Comparison of ENCODE assay signal across 19 mouse cellular contexts in the genomic region with DNA sequence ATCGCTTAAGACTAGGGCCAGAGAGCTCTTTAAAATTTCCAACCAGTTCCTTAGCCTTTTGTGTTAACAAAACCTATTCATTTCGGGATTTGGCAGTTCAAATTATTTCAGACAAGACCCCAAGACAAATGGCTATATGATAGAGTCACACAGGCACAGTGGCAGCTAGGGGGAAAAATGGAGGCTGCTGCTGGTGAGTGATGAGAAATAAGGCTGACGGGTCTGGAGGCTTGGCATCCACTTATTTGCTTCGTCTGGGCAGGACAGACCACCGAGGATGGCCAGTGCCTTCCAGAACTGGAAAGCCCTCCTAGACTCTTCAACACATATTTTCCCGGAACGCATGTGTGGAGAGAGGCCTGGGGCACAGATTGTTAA.
DNase-seq lines count a peak whose midpoint lies in the region; ATAC-seq and TF ChIP-seq lines count a peak whose summit lies in the region.
"Had no signal": no experiment of that assay in that cellular context is flagged by ENCODE, and none has a peak within 500 bp of the region (broad histone marks: within the 10 kb centered on the region; RNA-seq: fewer than 3 reads in every experiment).

No protein-coding gene starts in this region.

- peak; percentile 36; the same call in 1 of the 2 replicates for ATAC-seq in forebrain, postnatal 0 days
- ATAC-seq in forebrain, embryonic 11.5 days (replicated peaks; ENCODE audit: low FRiP score) = no peak
- ATAC-seq in midbrain, postnatal 0 days (ENCODE audit: low FRiP score) = no peak
- no peak for ATAC-seq in kidney, embryonic 16.5 days (ENCODE audit: low FRiP score, low TSS enrichment)
- ATAC-seq: liver, embryonic 12.5 days had no signal

- no peaks in the 10 kb centered on the region for H3K36me3 ChIP-seq in forebrain, postnatal 0 days (ENCODE audit: insufficient read depth)
- no peaks in the 10 kb centered on the region for H3K36me3 ChIP-seq in forebrain, embryonic 11.5 days (ENCODE audit: control insufficient read depth, insufficient read depth, low read length)
- H3K36me3 ChIP-seq in midbrain, postnatal 0 days (ENCODE audit: insufficient read depth, low read length) = no peaks in the 10 kb centered on the region
- H3K36me3 ChIP-seq in kidney, embryonic 16.5 days (ENCODE audit: insufficient read depth, low read length) = no peaks in the 10 kb centered on the region
- H3K36me3 ChIP-seq: limb, embryonic 12.5 days; liver, embryonic 12.5 days had no signal

- H3K9me3 ChIP-seq in forebrain, postnatal 0 days (ENCODE audit: low read length) = no peaks in the 10 kb centered on the region
- H3K9me3 ChIP-seq in forebrain, embryonic 11.5 days (ENCODE audit: control insufficient read depth, low read length) = no peaks in the 10 kb centered on the region
- H3K9me3 ChIP-seq in midbrain, postnatal 0 days (ENCODE audit: low read length) = no peaks in the 10 kb centered on the region
- H3K9me3 ChIP-seq in kidney, embryonic 16.5 days (ENCODE audit: low read length) = no peaks in the 10 kb centered on the region
- H3K9me3 ChIP-seq: limb, embryonic 12.5 days; liver, embryonic 12.5 days had no signal

- no peak overlapping the region for H3K27ac ChIP-seq in forebrain, postnatal 0 days (ENCODE audit: low read depth, low read length)
- no peak overlapping the region for H3K27ac ChIP-seq in forebrain, embryonic 11.5 days (ENCODE audit: low read depth, low read length)
- no peak overlapping the region for H3K27ac ChIP-seq in midbrain, postnatal 0 days (ENCODE audit: low read depth, low read length)
- no peak overlapping the region for H3K27ac ChIP-seq in kidney, embryonic 16.5 days (ENCODE audit: low read length)
- H3K27ac ChIP-seq: gastrocnemius, adult 2 months; limb, embryonic 12.5 days; liver, embryonic 12.5 days had no signal

- peaks cover 8% of the 10 kb centered on the region; the same call in 1 of the 2 replicates for H3K4me1 ChIP-seq in forebrain, postnatal 0 days (ENCODE audit: insufficient read depth)
- peaks cover 5% of the 10 kb centered on the region; the same call in 1 of the 2 replicates for H3K4me1 ChIP-seq in forebrain, embryonic 11.5 days (replicated peaks; ENCODE audit: control insufficient read depth, insufficient read depth, low read length)
- H3K4me1 ChIP-seq in midbrain, postnatal 0 days (ENCODE audit: insufficient read depth, low read length) = no peaks in the 10 kb centered on the region
- H3K4me1 ChIP-seq in kidney, embryonic 16.5 days (ENCODE audit: insufficient read depth, low read length) = peaks cover 7% of the 10 kb centered on the region
- H3K4me1 ChIP-seq: limb, embryonic 12.5 days; liver, embryonic 12.5 days had no signal

- WGBS in forebrain, postnatal 0 days = 24% methylated on average over 7 of the region's 7 CpGs
- 50% methylated on average over 7 of the region's 7 CpGs for WGBS in forebrain, embryonic 11.5 days
- WGBS in midbrain, postnatal 0 days = 39% methylated on average over 7 of the region's 7 CpGs
- WGBS in kidney, embryonic 16.5 days = 49% methylated on average over 7 of the region's 7 CpGs

- no peak for TF ChIP-seq CTCF in forebrain, postnatal 0 days (IDR thresholded peaks at IDR 0.05; ENCODE audit: low read depth)
- TF ChIP-seq CTCF in midbrain, postnatal 0 days (IDR thresholded peaks at IDR 0.05) = peak; percentile 10; the same call in 1 of the 2 replicates

- DNase-seq in forebrain, postnatal 0 days = no peak
- no peak for DNase-seq in forebrain, embryonic 11.5 days (ENCODE audit: low spot score)
- DNase-seq in retina, postnatal 1 day = peak; percentile 2
- DNase-seq in retina, embryonic 14.5 days (ENCODE audit: low spot score) = no peak
- no peak for DNase-seq in midbrain, postnatal 0 days (ENCODE audit: low spot score)
- no peak for DNase-seq in thymus, postnatal 14 days
- no peak for DNase-seq in urinary bladder, postnatal 14 days (ENCODE audit: low spot score)
- DNase-seq: adrenal gland, postnatal 36 days; B cell, adult 2 months; cerebellum, adult 11-12 months; cerebellum, postnatal 25 days; gastrocnemius, adult 2 months; heart, postnatal 10 days; lung, adult 2 months; thymus, adult 2 months had no signal

- no peak overlapping the region for H3K9ac ChIP-seq in forebrain, postnatal 0 days
- H3K9ac ChIP-seq in forebrain, embryonic 11.5 days (ENCODE audit: low read length) = no peak overlapping the region
- no peak overlapping the region for H3K9ac ChIP-seq in midbrain, postnatal 0 days (replicated peaks; ENCODE audit: low read length, poor library complexity, severe bottlenecking)
- no peak overlapping the region for H3K9ac ChIP-seq in kidney, embryonic 16.5 days (replicated peaks; ENCODE audit: low read length)
- H3K9ac ChIP-seq: limb, embryonic 12.5 days; liver, embryonic 12.5 days had no signal

- H3K27me3 ChIP-seq in forebrain, postnatal 0 days (ENCODE audit: insufficient read depth, low read length) = no peaks in the 10 kb centered on the region
- no peaks in the 10 kb centered on the region for H3K27me3 ChIP-seq in forebrain, embryonic 11.5 days (ENCODE audit: control insufficient read depth, insufficient read depth, low read length)
- H3K27me3 ChIP-seq in midbrain, postnatal 0 days (ENCODE audit: insufficient read depth, low read length) = no peaks in the 10 kb centered on the region
- H3K27me3 ChIP-seq in kidney, embryonic 16.5 days (ENCODE audit: insufficient read depth, low read length) = peaks cover 16% of the 10 kb centered on the region; the same call in 1 of the 2 replicates
- H3K27me3 ChIP-seq: liver, embryonic 12.5 days had no signal

- no peak overlapping the region for H3K4me3 ChIP-seq in forebrain, postnatal 0 days (ENCODE audit: low read depth, low read length)
- no peak overlapping the region for H3K4me3 ChIP-seq in forebrain, embryonic 11.5 days (ENCODE audit: low read depth, low read length)
- no peak overlapping the region for H3K4me3 ChIP-seq in midbrain, postnatal 0 days (ENCODE audit: low read depth, low read length)
- H3K4me3 ChIP-seq in kidney, embryonic 16.5 days (ENCODE audit: low read length) = no peak overlapping the region
- H3K4me3 ChIP-seq: gastrocnemius, adult 2 months; limb, embryonic 12.5 days; liver, embryonic 12.5 days had no signal

- no peak overlapping the region for H3K4me2 ChIP-seq in forebrain, postnatal 0 days (ENCODE audit: low read depth)
- no peak overlapping the region for H3K4me2 ChIP-seq in forebrain, embryonic 11.5 days (ENCODE audit: low read depth, low read length, severe bottlenecking)
- no peak overlapping the region for H3K4me2 ChIP-seq in midbrain, postnatal 0 days (ENCODE audit: low read depth, low read length, poor library complexity, severe bottlenecking)
- H3K4me2 ChIP-seq in kidney, embryonic 16.5 days (replicated peaks; ENCODE audit: low read depth, low read length) = no peak overlapping the region
- H3K4me2 ChIP-seq: heart, embryonic 11.5 days; limb, embryonic 12.5 days; liver, embryonic 12.5 days had no signal
